Mouse (Mus musculus) c-Kit-positive CD71-positive TER-119-negative erythroid progenitor cells, embryonic 14.5 days (primary cell): ENCODE results near the gene Gpat3.

ENCODE experiments used
- DNase-seq: peaks from one replicate; pipeline ENCODE4 v3.0.0-alpha.2; 2013; ENCODE audit warnings: low read depth

Gene Gpat3

GRCm38 (mm10) chr5:100861140-100861539, 15.6 kb downstream of the Gpat3 start:
- no peak for DNase-seq

GRCm38 (mm10) chr5:100861811-100862210, 16.3 kb downstream of the Gpat3 start:
- DNase-seq, result no peak

DNA sequence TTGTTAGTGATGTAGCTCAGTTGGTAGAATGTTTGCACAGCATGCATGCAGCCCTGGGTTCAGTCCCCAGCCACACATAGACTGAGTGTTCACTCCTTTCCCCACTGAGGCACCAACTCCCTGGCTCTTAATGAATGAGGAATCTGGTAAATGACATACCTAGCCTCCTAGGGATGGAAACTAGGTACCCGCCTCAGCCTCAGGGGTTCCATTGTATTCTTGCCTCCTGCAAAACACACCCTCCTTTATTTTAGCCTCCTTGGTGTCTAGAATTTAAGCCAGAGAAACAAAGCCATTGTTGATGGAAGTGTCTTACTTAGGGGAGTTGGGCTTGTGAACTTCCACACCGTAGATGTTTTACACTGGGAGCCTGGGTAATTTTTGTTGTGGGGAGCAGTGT, 17.6 kb downstream of the Gpat3 start:
- DNase-seq, result no peak

DNA sequence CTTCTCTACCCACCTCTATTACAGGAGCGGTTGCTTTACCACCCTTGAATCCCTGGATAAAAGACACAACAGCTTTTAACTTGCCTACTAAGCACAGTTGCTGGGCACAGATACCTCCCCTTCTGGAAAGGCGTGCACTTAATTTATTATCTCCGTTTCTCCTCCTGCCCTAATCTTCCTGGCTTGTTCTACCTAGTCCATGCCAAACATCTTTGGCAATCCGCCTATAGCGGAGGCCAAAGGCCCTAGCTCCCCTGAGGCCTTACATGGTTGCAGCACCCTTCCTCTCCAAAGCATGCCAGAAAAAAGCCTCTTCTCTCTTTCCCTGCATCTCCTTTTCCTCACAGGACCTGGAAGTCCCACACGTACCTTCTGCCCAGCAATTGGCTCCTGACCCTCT, 18.9 kb downstream of the Gpat3 start:
- DNase-seq, result no peak

- DNase-seq, result no peak
Observed at GRCm38 (mm10) chr5:100866183-100866582, 20.7 kb downstream of the Gpat3 start.

DNA sequence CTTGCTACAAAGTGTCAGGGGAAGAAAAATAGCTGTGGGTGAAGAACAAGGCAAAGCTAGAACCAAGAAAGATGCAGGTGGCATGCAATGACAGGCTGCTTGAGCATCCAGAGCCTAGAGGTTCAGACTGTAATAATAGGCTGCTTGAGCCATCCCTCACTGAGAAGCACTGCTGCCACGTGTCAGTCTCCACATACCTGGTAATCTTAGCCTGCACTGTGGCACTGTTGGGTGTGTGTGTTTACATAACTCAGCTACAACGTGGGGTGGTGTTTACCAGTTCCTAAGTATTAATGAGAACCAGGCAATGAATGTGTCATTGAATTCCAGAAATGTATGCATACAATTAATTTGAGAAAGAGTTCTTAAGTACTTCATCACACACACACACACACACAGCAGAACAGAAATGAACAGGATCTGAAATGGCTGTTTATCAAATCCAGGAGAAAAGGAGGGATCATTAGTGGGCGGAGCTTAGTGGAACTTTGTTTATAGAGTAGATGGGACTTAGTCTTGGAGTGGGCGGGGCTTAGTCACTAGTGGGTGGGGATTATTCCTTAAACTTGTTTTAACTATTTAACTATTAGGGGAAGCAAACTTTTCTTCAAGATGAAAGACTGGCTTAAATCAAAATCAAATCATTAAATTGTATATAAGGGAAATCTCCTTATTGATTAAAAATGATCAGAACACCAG, 23.8 kb downstream of the Gpat3 start:
- no peak for DNase-seq

- no peak for DNase-seq
Observed at GRCm38 (mm10) chr5:100871987-100872386, 26.5 kb downstream of the Gpat3 start.

- DNase-seq, result no peak
Observed at GRCm38 (mm10) chr5:100874721-100875120, 29.2 kb downstream of the Gpat3 start.

GRCm38 (mm10) chr5:100875180-100875579, 29.7 kb downstream of the Gpat3 start:
- DNase-seq, result no peak

GRCm38 (mm10) chr5:100877021-100877420, 31.5 kb downstream of the Gpat3 start:
- no peak for DNase-seq

DNA sequence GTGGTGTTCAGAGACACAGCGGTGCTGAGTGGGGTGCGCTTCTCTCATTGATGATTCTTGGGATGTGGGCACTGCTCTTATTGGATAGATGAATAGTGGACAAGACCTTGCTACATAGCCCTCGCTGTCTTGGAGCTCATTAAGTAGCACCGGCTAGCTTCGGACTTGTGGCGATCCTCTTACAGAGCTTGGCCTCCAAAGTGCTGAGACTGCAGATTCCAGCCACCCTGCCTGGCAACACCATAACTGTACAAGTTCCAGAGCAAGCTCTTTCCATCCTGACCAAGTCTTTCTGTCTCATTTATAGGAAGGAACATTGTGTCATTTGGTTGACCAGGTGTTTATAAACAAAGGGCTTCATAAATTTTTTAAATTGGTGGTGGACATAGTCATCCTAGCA, 39.7 kb downstream of the Gpat3 start:
- no peak for DNase-seq

GRCm38 (mm10) chr5:100886331-100886988, 40.9 kb downstream of the Gpat3 start:
- no peak for DNase-seq

DNA sequence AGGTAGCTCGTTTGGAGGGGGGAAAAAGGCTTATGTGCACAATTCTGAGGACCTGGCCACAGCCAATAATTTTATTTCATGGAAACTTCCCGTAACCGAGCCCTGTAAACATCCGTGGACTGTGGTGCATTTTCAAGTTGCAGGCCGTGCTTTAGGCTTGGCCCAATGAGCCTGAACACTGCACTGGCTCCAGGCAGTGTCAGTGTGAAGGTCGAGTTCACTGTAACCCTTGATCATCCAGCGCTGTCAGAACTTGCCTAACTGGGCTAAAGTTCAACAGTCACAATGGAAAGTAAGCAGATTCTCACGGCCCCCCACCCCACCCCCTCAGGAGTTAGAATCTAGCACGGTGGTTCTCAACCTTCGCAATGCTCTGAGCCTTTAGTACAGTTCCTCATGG, 50.7 kb downstream of the Gpat3 start:
- DNase-seq, result no peak

- DNase-seq, result no peak
Observed at GRCm38 (mm10) chr5:100899745-100900489, 54.4 kb downstream of the Gpat3 start.

DNA sequence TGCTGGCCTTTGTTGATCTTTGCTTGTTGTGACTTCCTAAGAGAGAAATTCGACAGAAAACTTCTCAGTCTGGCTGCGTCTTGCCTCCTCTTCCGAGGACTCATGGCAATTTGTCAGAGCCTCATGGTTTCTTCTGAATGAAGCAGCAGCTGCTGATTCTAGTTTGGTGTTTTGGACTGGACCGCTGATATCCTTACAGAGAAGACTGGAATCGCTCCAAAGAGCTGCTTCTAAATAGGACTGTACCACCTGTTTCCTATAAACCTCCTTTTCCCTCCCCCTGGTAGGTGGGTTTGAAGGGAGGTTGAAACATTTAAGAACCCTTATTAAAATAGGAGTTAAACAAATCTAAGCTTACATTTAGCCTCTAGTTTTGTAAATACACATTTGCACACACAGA, 55.5 kb downstream of the Gpat3 start:
- no peak for DNase-seq

DNA sequence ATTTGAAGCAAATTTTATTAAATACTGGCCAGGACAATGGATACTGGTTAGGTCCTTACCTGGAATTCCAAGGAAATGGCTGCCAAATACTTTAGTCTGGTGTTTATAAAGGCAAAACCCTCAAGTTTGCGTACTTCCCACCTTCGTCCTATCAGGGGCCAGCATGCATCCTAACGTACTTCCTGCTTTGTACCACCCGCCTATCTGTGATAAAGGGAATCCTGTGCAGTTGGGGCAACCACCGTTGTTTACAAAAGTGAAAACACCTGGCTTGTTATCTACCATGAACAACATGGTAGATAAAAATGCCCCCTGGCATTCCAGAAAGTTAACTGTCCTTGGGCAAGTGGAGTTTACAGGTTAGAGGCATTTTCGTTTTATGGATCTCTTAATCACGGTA, 63.0 kb downstream of the Gpat3 start:
- DNase-seq, result no peak

- no peak for DNase-seq
Observed at GRCm38 (mm10) chr5:100908901-100909300, 63.4 kb downstream of the Gpat3 start.

GRCm38 (mm10) chr5:100909691-100910090, 64.2 kb downstream of the Gpat3 start:
- DNase-seq, result no peak

DNA sequence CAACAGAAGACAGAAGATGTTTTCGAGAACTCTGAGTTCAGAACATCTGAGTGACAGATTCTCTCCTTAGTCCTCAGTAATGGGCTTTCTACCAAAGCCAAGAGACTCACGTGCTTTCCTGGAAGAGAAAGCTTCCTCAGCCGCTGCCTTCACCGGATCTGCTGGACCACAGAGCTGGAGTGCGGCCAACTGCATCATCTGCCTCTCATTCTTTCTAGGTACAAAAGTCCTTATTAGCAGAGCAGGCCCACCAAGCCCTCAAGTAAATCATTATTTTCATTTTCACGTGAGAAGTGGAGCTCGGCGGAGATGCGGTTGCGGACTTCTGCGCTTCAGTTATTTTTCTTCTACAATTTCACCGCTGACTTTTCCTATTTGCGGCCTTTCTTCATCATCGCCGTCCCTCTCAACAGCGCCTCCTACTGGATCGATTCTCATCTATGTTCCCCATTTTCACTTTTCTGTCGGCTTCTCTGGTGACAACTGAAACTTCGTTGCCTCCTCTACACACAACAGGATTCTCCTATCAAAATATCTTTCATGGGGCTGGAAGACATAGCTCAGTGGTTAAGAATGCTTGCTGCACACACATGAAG, 66.1 kb downstream of the Gpat3 start:
- DNase-seq, result no peak

DNA sequence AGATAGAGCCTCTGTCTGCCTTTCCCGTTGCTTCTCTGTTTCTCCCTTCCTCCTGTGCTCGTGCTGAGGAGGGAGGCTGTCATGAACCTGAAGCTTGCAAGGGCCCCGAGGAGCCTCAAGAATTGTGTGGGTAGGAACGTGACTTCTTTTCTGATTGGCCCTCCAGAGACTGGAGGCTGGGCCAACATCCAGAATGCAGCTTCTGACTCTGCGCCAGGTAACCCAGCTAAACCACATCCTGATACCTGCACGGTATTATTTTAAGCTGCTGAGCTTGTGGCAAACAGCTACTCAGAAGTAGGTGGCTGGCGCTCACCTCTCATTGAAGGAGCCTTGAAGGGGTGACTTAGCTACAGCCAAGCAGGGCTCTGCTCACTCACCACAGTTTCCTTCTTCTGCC, 66.9 kb downstream of the Gpat3 start:
- DNase-seq, result no peak

DNA sequence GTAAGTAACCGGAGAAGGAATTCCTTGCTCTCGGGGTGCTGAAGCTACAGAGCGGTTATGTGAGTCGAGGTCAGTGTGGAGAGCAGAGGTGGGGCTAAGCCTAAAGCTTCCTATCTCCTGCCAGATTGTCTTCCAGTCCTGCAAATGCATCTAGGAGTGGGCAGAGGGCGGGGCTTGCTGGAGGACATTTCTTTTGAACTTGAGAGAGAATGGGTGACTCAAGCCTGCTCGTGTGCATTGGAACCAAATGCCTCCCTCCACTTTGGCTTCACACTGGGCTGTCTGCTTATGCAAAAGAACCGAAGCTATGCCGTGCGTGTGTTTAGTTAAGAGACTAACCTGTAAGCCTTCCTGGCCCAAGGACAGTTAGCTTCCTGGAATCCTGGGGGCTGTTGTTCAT, 67.8 kb downstream of the Gpat3 start:
- no peak for DNase-seq

DNA sequence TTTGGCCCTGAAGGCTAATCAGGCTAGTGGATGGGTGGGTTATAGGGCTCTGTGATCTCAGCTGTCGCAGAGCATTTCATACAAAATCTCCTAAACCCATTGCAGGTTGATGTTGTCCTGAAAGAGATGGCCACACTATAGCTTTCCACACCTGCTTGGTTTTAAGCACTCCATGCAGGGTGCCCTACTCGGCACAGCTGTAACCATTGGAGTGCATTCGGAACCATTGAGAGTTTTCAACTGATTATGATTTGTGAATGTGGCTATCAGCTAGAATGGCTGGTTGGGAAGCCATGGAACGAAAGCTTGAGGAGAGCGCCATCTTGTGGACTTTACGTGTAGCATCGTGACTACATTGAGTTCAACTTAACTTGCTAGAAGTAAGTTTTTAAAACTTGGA, 69.5 kb downstream of the Gpat3 start:
- DNase-seq, result peak; percentile 35

GRCm38 (mm10) chr5:100915411-100915810, 69.9 kb downstream of the Gpat3 start:
- no peak for DNase-seq
